Mouse (Mus musculus) embryonic facial prominence, embryonic 10.5 days (tissue): Measurements from ENCODE around the gene Cd6. TPM values are rescaled to one million over a fixed set of nuclear protein-coding genes. Genes with fewer than 3 reads are reported as not detected.

ENCODE experiments used
- DNase-seq: peaks from one replicate; pipeline ENCODE4 v3.0.0-alpha.2; 2017; ENCODE audit warnings: low spot score
- H3K27ac ChIP-seq: fragments of 300-500 bp; sonication (generic); replicated peaks from 2 replicates; pipeline ENCODE4 v1.5.1; 2016; ENCODE audit warnings: mild to moderate bottlenecking
- H3K27me3 ChIP-seq: fragments of 300-500 bp; sonication (generic); replicated peaks from 2 replicates; pipeline ENCODE4 v1.6.1; 2016; ENCODE audit warnings: low read depth, mild to moderate bottlenecking; ENCODE audit not compliant: poor library complexity, severe bottlenecking
- H3K36me3 ChIP-seq: fragments of 300-500 bp; sonication (generic); replicated peaks from 2 replicates; pipeline ENCODE4 v1.6.1; 2016; ENCODE audit warnings: mild to moderate bottlenecking, moderate library complexity
- H3K4me1 ChIP-seq: fragments of 300-500 bp; sonication (generic); 2 replicates; pipeline ENCODE4 v1.6.1; 2016
- H3K4me3 ChIP-seq: fragments of 300-500 bp; sonication (generic); 2 replicates; pipeline ENCODE4 v1.5.1; 2016; ENCODE audit warnings: mild to moderate bottlenecking, moderate library complexity
- H3K9me3 ChIP-seq: fragments of 300-500 bp; sonication (generic); 2 replicates; pipeline ENCODE4 v1.6.1; 2016; ENCODE audit warnings: mild to moderate bottlenecking
- WGBS: fragments of 180-500 bp; shearing (Covaris S2); methylation state at CpG from one replicate; pipeline ENCODE4 v1.1.7; 2016; 5-methylcytosine and 5-hydroxymethylcytosine counted together
- polyA plus RNA-seq: library from polyadenylated mRNA; unstranded; fragments of >200 nt; fragmentation: Nextera tagmentation; extraction: Ambion mirVana; gene quantifications from 2 replicates; pipeline ENCODE4 v1.2.1, GENCODE M21; 2016

Cd6 gene
- polyA plus RNA-seq: 0.09 and 0.15 TPM in 2 replicates

DNA sequence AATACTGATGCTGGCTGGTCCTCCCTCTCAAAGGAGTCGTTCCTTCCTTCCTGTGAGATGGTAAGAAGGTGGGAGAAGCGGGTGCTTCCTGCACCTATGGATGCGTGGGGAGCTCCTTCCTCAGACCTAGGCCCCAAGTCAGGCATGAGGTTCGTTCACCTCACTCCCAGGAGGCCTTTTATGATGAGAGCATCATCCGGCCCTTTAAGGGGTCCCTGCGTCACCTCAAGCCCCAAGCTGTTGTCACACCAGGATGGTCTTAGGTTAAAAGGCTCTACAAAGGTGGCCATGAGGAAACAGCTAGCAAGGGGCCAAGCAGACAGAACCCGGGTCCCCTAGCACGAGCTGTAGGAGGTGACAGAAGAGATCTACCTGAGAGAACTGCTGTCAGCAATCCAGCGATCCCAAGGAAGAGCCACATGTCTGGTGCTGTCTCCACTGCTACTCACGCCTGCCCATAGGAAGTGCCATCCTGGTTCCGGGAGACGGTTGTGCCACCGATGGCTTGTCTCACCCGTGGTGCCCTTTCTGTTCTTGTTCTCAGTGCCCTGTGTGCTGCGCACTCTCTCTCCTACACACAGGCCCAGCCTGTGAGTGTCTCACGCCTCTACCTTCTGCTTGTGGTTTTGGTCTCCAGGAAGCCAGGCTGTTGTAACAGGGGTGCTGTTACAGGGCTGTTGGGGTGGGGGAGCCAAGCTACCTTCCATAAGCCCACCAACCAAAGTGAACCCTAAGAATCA is at the start of gene Cd6:
Gene Cd6, minus strand, starts transcription at position 623 of the 740 bp plus-strand sequence.
- Histone ChIP-seq H3K4me1 (no peaks in the 10 kb centered on the region), H3K4me3 (no peak within 1 kb of the TSS), H3K36me3 (no peaks in the 10 kb centered on the region), H3K27ac (no peak within 1 kb of the TSS; the same call in 1 of the 2 replicates), H3K27me3 (no peaks in the 10 kb centered on the region; the same call in 1 of the 2 replicates), H3K9me3 (no peaks in the 10 kb centered on the region)
- 87% methylated on average over 16 of the region's 16 CpGs for WGBS
- DNase-seq: no peak

DNA sequence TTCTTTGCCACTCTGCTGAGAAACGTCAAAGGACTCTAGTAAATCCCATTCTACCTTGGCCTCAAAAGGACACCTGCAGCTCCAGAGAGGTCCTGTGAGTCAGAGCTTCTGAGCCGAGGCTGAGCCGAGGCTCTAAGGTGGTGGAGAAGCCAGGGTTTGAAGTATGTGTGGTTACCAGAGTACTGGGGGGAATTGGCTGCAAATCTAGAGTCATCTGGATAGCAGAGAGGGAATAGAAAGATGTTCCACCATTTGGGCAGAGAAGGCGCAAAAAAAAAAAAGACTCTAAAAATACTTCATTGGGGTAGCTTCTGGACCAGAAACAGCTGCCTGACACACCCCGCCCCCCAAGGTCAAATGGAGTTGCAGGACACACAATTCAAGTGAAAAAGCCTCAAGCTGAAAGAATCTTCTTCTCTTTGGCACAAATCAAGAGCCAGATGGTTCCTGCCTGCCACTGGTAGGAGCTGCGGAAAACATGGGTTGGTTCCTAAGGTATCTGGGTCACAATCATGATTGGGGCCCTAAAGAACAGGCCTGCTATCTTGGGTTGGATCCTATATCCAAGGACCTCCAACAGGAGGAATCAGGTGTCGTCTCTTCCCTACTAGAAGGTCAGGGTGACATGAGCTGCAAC is 48.5 kb upstream of the Cd6 start:
- H3K9me3 ChIP-seq: no peaks in the 10 kb centered on the region
- peaks cover 24% of the 10 kb centered on the region for H3K4me1 ChIP-seq
- WGBS: 93% methylated on average over 7 of the region's 7 CpGs
- H3K27ac ChIP-seq: no peak overlapping the region
- DNase-seq: no peak
- H3K27me3 ChIP-seq: no peaks in the 10 kb centered on the region
- peaks cover 48% of the 10 kb centered on the region for H3K36me3 ChIP-seq
- no peak overlapping the region for H3K4me3 ChIP-seq

DNA sequence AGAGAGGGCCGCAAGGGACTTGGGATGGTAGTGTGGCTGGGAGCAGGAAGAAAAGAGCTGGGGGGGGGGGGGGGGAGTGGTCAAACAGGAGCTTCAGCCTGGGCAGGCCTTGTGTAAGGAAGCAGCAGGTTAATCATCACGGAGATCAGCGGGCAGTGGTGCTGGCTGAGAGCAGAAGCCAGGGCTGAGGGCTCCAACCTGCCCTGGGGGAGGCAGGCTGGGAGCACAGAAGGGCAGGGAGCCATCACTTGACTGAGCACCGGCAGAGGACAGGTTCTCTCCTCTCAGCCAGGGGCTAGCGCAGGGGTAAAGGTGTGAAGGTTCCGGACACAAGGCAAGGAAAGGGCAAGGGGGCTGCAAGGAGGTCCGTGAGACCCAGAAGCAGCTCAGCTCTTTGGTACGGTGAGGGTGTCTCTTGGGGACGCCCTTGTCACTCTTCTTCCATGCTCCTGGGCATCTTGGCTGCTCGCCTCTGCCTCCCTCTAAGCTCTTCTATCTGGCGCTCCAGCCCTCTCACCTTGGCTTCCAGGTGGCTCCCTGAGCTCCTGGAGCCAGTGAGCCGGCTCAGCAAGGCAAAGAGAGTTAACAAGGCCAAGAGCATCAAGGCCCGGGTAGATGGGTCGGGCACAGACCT is 41.6 kb upstream of the Cd6 start:
- H3K27me3 ChIP-seq: no peaks in the 10 kb centered on the region; the same call in 1 of the 2 replicates
- H3K4me3 ChIP-seq: no peak overlapping the region; the same call in 1 of the 2 replicates
- H3K4me1 ChIP-seq: peaks cover 40% of the 10 kb centered on the region
- no peaks in the 10 kb centered on the region for H3K9me3 ChIP-seq
- H3K36me3 ChIP-seq: peaks cover 60% of the 10 kb centered on the region
- DNase-seq: no peak
- H3K27ac ChIP-seq: no peak overlapping the region; the same call in 1 of the 2 replicates
- whole genome bisulfite sequencing: 73% methylated on average over 14 of the region's 14 CpGs

DNA sequence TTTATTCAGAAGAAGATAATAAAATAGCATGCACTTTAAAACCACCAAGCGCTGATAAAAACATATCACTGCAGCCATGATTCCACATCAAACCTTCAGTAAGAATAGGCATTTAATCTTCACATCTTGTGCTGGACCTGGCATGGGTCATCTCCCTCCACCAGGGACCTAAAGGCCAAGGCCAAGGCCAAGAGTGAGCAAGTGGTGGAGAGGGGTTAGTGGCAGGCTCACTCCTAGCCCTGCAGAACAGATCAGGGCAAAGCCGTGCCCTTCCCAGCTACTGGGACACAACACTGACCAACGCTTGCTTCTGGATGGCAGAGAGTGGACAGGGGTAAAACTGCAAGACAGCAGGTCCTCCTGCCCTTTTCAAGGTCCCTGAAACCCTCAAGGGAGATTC is 40.8 kb upstream of the Cd6 start:
- Histone ChIP-seq H3K27ac (no peak overlapping the region; the same call in 1 of the 2 replicates), H3K9me3 (no peaks in the 10 kb centered on the region), H3K36me3 (peaks cover 68% of the 10 kb centered on the region), H3K4me3 (0 out of 2 replicates have a peak overlapping the region, but pooled peaks have one; percentile 90), H3K4me1 (peaks cover 40% of the 10 kb centered on the region), H3K27me3 (no peaks in the 10 kb centered on the region; the same call in 1 of the 2 replicates)
- DNase-seq: no peak
- WGBS: 88% methylated on average over 3 of the region's 3 CpGs

DNA sequence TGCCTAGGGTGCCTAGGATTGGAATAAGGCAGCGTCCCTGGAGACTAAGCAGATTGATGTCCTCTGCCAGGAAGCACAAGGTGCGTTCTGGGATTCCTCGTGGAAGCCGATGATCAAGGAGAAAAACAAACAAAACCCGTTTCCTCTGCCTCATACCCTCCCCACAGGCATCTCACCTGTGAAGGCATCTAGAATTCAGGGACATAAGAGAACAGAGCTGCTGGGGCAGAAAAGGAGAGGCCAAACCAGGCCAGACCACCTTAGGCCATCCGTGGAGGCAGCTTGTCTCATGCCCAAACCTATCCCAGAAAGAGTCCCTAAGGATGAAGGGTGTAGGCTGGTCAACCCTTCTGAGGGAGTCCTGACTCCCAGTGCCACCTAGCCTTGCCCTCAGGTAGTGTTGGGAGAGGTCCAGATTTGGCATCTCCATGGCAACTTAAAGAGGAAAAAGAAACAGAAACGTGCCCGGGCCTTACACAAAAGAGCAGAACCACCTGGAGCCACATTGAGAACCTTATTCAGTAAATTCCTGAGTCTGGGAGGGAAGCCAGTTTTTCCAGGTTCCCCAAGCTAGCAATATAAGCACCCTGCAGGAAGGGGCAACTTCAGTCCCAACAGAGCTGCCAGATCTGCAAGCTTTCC is 40.1 kb upstream of the Cd6 start, which contains the start of gene Tmem132a:
Gene Tmem132a, minus strand, starts transcription at position 55 of the 642 bp plus-strand sequence.
- H3K4me1 ChIP-seq: peaks cover 40% of the 10 kb centered on the region
- H3K27ac ChIP-seq: peak within 1 kb of the TSS; percentile 99
- WGBS: 4% methylated on average over 8 of the region's 8 CpGs
- H3K9me3 ChIP-seq: no peaks in the 10 kb centered on the region
- H3K36me3 ChIP-seq: peaks cover 70% of the 10 kb centered on the region
- DNase-seq: no peak
- H3K27me3 ChIP-seq: no peaks in the 10 kb centered on the region; the same call in 1 of the 2 replicates
- peak within 1 kb of the TSS; percentile 90 for H3K4me3 ChIP-seq

DNA sequence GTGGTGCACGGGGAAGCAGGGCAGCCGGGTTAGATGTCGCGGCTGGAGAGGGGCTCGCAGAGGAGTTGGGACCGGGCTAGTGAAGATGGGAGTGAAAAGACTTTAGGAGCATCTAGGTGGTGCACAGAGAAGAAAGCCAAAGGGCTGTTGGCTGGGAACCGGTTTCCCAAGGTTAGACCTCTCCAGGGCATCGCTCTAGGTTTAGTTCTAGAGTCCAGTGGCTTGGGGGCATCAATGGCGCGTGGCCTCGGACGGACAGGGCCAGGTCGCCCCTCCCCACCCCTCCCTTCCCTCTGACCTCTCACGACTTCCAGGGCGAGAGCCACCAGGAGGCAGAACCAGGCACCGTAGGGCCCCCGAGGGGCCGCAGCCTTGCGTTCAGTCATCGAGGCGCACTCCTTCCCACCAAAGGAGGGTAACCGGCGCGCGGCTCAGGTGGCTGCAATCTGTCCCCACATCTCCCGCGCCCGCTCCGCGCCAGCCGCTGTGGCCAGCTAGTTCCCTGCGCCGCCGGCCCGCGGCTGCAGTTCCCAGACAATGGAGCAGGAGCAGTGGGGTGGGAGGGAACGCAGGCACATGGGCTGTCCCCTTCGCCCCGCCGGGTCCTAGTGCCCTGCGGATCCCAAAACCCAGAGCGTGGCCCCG is 39.5 kb upstream of the Cd6 start:
- H3K27me3 ChIP-seq: no peaks in the 10 kb centered on the region; the same call in 1 of the 2 replicates
- H3K27ac ChIP-seq: peak overlapping the region; percentile 99
- no peaks in the 10 kb centered on the region for H3K9me3 ChIP-seq
- H3K36me3 ChIP-seq: peaks cover 70% of the 10 kb centered on the region
- H3K4me3 ChIP-seq: peak overlapping the region; percentile 90
- peak; percentile 92 for DNase-seq
- under 1% methylated on average over 43 of the region's 43 CpGs for WGBS
- H3K4me1 ChIP-seq: peaks cover 40% of the 10 kb centered on the region

DNA sequence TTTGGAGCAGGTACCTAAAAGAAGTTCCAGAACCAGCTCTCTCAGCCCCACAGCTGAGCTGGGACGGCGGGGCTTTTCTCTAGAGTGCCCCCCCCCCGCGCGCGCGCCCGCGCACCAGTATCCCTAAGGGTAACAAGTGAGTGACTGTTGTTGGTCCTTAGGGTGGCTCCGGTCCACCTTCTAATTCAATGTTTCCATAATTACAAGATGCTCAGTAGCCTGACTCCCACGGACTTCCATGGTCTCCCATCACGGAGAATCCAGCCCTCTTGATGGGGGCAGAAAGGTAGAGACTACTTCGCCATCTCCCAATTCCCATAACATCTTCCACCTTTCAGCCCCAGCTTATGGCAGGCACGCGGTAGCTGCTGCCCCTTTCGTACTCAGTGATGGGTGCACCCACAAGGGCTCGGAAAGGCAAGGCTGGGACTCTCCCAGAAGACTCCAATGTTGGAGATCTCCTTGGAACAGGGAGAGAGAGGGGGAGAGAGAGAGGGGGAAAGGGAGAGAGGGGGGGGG is 38.8 kb upstream of the Cd6 start:
- Histone ChIP-seq H3K27me3 (no peaks in the 10 kb centered on the region; the same call in 1 of the 2 replicates), H3K4me3 (peak overlapping the region; percentile 90), H3K27ac (peak overlapping the region; percentile 99), H3K9me3 (no peaks in the 10 kb centered on the region), H3K4me1 (peaks cover 40% of the 10 kb centered on the region), H3K36me3 (peaks cover 70% of the 10 kb centered on the region)
- DNase-seq: peak; percentile 43
- under 1% methylated on average over 17 of the region's 17 CpGs for WGBS

DNA sequence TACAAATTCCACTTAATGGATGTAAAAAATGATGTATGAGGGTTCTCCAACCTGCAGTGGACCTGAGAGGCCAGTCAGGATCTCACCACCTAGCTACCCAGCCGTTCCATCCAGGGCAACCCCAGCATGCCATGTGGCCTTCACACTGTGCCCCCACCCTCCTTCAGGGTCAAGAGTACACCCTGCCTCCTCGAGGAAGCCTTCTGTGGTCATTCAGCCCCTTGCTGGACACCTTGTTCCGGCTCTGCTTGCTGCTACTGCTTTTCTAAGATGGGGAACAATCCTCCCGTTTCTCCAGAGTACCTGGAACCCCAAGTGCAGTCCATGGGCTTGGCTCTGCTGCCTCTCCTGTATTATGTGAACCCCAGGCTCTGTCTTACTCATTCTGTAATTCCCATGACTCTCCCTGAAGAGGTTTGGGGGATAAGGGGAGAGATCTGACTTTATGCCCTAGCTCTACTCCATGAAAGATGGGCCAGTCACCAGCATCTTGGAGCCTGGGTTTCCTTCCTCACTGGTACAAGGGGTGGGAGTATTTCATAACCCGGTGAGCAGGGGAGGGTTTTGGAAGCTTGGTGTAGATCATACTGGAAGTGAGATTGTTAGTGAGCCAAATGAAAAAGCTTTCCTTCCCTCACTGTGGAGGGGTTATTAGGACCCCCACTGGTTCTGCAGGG is 38.2 kb upstream of the Cd6 start:
- H3K9me3 ChIP-seq: no peaks in the 10 kb centered on the region
- H3K4me1 ChIP-seq: peaks cover 40% of the 10 kb centered on the region
- H3K36me3 ChIP-seq: peaks cover 70% of the 10 kb centered on the region
- DNase-seq: no peak
- WGBS: 35% methylated on average over 5 of the region's 5 CpGs
- H3K27me3 ChIP-seq: no peaks in the 10 kb centered on the region; the same call in 1 of the 2 replicates
- H3K4me3 ChIP-seq: peak overlapping the region; percentile 90
- H3K27ac ChIP-seq: peak overlapping the region; percentile 99

DNA sequence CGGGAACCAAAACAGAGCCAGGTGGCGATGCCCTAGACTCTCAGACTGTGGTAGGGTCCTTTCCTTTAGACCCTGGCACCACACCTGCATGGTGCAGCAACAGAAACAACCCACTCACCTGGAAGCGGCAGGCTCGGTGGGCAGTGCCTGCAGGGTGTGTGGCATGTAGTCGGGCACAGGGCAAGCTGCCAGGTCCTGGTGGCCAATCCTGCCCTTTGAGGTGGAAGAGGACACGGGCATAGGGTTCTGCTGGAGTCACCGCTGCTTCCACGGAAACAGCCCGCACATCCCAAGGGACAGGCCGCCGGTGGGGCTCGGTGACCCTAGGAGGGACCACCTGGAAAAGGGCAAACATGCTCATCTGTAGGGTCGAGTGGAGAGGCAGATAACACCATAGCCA is 36.5 kb upstream of the Cd6 start:
- H3K36me3 ChIP-seq: peaks cover 70% of the 10 kb centered on the region

DNA sequence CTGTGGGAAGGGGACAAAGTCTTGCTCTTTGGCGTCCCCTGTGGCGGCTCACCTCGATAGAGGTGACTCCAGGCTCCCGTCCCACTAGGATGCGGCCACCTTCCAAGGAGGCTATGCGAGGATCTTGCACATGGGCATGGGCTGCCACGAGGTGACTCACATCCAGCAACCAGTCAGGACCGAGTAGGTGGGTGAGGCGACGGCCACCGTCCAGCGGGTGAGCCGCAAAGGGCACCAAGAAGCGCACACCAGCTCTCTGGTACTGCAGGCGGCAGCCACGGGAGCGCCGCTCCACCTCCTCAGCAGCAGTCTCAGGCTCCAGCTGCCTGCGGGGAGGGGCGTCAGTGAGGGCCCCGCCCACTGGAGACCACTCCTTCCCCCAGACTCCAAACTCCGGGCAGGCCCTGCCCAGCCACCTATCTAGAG is 30.2 kb upstream of the Cd6 start:
- WGBS: 47% methylated on average over 22 of the region's 22 CpGs
- peak; percentile 44 for DNase-seq
- no peak overlapping the region for H3K27ac ChIP-seq
- H3K36me3 ChIP-seq: peaks cover 100% of the 10 kb centered on the region
- no peaks in the 10 kb centered on the region for H3K4me1 ChIP-seq
- no peaks in the 10 kb centered on the region for H3K27me3 ChIP-seq
- H3K9me3 ChIP-seq: no peaks in the 10 kb centered on the region
- no peak overlapping the region for H3K4me3 ChIP-seq

More for the DNA sequence above, 36.5 kb upstream of the Cd6 start:
- Histone ChIP-seq H3K27ac (no peak overlapping the region), H3K9me3 (no peaks in the 10 kb centered on the region), H3K27me3 (no peaks in the 10 kb centered on the region; the same call in 1 of the 2 replicates), H3K4me3 (0 out of 2 replicates have a peak overlapping the region, but pooled peaks have one; percentile 90), H3K4me1 (peaks cover 38% of the 10 kb centered on the region)
- DNase-seq: no peak
- WGBS: 91% methylated on average over 13 of the region's 13 CpGs

DNA sequence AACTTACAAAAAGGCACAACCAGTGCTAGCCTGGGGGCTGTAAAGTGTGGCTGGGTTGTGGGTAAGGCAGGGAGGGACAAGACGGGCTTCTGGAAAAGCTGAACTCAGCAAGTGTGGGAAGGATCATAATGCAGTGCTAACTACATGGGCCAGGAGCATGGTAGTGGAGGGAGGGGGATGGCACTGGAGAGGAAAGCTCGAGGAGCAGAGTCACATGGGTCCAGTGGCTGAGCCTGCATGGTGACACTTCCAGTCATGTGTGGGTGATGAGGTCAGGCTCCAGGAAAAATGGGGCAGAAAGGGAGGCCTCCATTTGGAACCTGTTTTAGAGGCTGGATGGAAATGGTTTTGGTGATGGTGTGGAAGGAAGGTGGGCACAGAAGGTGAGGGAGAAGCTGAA is 26.7 kb upstream of the Cd6 start:
- no peaks in the 10 kb centered on the region for H3K27me3 ChIP-seq
- no peak overlapping the region for H3K27ac ChIP-seq
- no peaks in the 10 kb centered on the region for H3K9me3 ChIP-seq
- H3K36me3 ChIP-seq: peaks cover 72% of the 10 kb centered on the region
- H3K4me3 ChIP-seq: no peak overlapping the region
- DNase-seq: no peak
- no peaks in the 10 kb centered on the region for H3K4me1 ChIP-seq
- WGBS: 64% methylated on average over 2 of the region's 2 CpGs
